ENCODE assay signal across 8 mouse cellular contexts in genomic region chr12:84875761-84876480, GRCm38 (mm10). TPM values are rescaled to one million over a fixed set of nuclear protein-coding genes. Genes with fewer than 3 reads are reported as not detected.
DNase-seq lines count a peak whose midpoint lies in the region; ATAC-seq and TF ChIP-seq lines count a peak whose summit lies in the region.

No protein-coding gene starts in this region.

- intact Hi-C loops in gastrocnemius, postnatal 14 days (cut with DNase I; ENCODE audit: low total_unique reads), result loop anchor here (5.0 kb wide), 2 partner anchors 64 to 94 kb away; no protein-coding TSS in a partner anchor

- H3K79me2 ChIP-seq in C2C12 (ENCODE audit: control insufficient read depth, insufficient read depth), result peaks cover 80% of the 10 kb centered on the region

- TF ChIP-seq CTCF in C2C12 (IDR thresholded peaks at IDR 0.05; ENCODE audit: control insufficient read depth, insufficient read depth, insufficient read length), result no peak

- no peak overlapping the region for H3K9ac ChIP-seq in intestine, embryonic 15.5 days
- no peak overlapping the region for H3K9ac ChIP-seq in neural tube, embryonic 11.5 days (ENCODE audit: low read length)

- H3K4me1 ChIP-seq in intestine, embryonic 15.5 days (replicated peaks), result peaks cover 20% of the 10 kb centered on the region
- no peaks in the 10 kb centered on the region; the same call in 1 of the 2 replicates for H3K4me1 ChIP-seq in neural tube, embryonic 11.5 days (ENCODE audit: control insufficient read depth, insufficient read depth, low read length)

- no peaks in the 10 kb centered on the region for H3K9me3 ChIP-seq in intestine, embryonic 15.5 days
- H3K9me3 ChIP-seq in neural tube, embryonic 11.5 days (ENCODE audit: control insufficient read depth, low read length), result no peaks in the 10 kb centered on the region

- ATAC-seq in intestine, embryonic 15.5 days, result no peak
- ATAC-seq in neural tube, embryonic 11.5 days (ENCODE audit: insufficient read depth, low FRiP score, low TSS enrichment), result no peak

- peak; percentile 37 for DNase-seq in embryo, embryonic 10 days (ENCODE audit: low spot score)
- no peak for DNase-seq in embryo, embryonic 10.5 days (ENCODE audit: low spot score)
- DNase-seq in embryo, embryonic 9.5 days (ENCODE audit: extremely low spot score), result peak; percentile 35
- DNase-seq in neural tube, embryonic 11.5 days (ENCODE audit: low spot score), result no peak
- DNase-seq in gastrocnemius, postnatal 14 days, result no peak
- DNase-seq in urinary bladder, postnatal 10 days (ENCODE audit: low spot score), result no peak

- H3K4me3 ChIP-seq in C2C12 (ENCODE audit: insufficient read depth, poor library complexity, severe bottlenecking), result peak overlapping the region; percentile 63
- H3K4me3 ChIP-seq in intestine, embryonic 15.5 days (replicated peaks), result peak overlapping the region; percentile 32
- peak overlapping the region; percentile 21 for H3K4me3 ChIP-seq in neural tube, embryonic 11.5 days (ENCODE audit: low read depth, low read length)

- no peak overlapping the region for H3K27ac ChIP-seq in intestine, embryonic 15.5 days
- no peak overlapping the region for H3K27ac ChIP-seq in neural tube, embryonic 11.5 days (ENCODE audit: low read depth, low read length)

- no peaks in the 10 kb centered on the region for H3K27me3 ChIP-seq in C2C12 (ENCODE audit: control insufficient read depth, insufficient read depth, insufficient read length)
- peaks cover 48% of the 10 kb centered on the region for H3K27me3 ChIP-seq in intestine, embryonic 15.5 days (replicated peaks)
- H3K27me3 ChIP-seq in neural tube, embryonic 11.5 days (ENCODE audit: control insufficient read depth, insufficient read depth, low read length), result peaks cover 38% of the 10 kb centered on the region

- peaks cover 3% of the 10 kb centered on the region for H3K36me3 ChIP-seq in C2C12 (ENCODE audit: control insufficient read depth, insufficient read depth)
- no peaks in the 10 kb centered on the region for H3K36me3 ChIP-seq in intestine, embryonic 15.5 days
- H3K36me3 ChIP-seq in neural tube, embryonic 11.5 days (ENCODE audit: control insufficient read depth, insufficient read depth, low read length), result no peaks in the 10 kb centered on the region

- H3K79me3 ChIP-seq in C2C12 (ENCODE audit: low read depth), result peaks cover 37% of the 10 kb centered on the region

- 1% methylated on average over 59 of the region's 59 CpGs for WGBS in intestine, embryonic 15.5 days
- WGBS in neural tube, embryonic 11.5 days, result 2% methylated on average over 59 of the region's 59 CpGs

- H3ac ChIP-seq in C2C12 (ENCODE audit: control insufficient read depth, insufficient read length, low read depth), result peak overlapping the region; percentile 68

- peak overlapping the region; percentile 73 for H3K4me2 ChIP-seq in intestine, embryonic 15.5 days (replicated peaks)
- H3K4me2 ChIP-seq in neural tube, embryonic 11.5 days (ENCODE audit: low read depth), result peak overlapping the region; percentile 29

TF ChIP-seq in C2C12, 6 proteins besides CTCF, POLR2A, EP300 and RAD21:
- TF ChIP-seq MYOD1 (IDR thresholded peaks at IDR 0.05; ENCODE audit: control insufficient read depth, insufficient read length, low read depth) (no peak), CEBPB (IDR thresholded peaks at IDR 0.05; ENCODE audit: low read depth) (no peak), MYOG (IDR thresholded peaks at IDR 0.05; ENCODE audit: control insufficient read depth, extremely low read depth, insufficient read length) (no peak), MAX (IDR thresholded peaks at IDR 0.05) (no peak), USF1 (IDR thresholded peaks at IDR 0.05; ENCODE audit: low read depth) (no peak), FOSL1 (IDR thresholded peaks at IDR 0.05; ENCODE audit: insufficient read depth, low read length, poor library complexity, severe bottlenecking) (no peak)
TF ChIP-seq in C2C12: peak in this region for 0.

RNA-seq across cellular contexts. Expression of gene Ltbp2, which starts 0.4 kb away (rescaled TPM):
- 49.5 TPM for polyA plus RNA-seq in C2C12 (2012; fragmentation: generic; extraction: Trizol)
- polyA plus RNA-seq in intestine, embryonic 15.5 days (2015; fragmentation: Nextera tagmentation; extraction: Ambion mirVana), result 0.75 and 1.6 TPM in 2 replicates
- 0.17 and 0.20 TPM in 2 replicates for polyA plus RNA-seq in neural tube, embryonic 11.5 days (2014; fragmentation: Nextera tagmentation; extraction: Ambion mirVana)
- total RNA-seq in gastrocnemius, postnatal 14 days (2021), result 1 to 10 TPM; 1.7 to 1.8 TPM

Comparison
In these comparisons a context has a peak if more than half of its experiments do, and no peak if none do; other contexts are left out.
1. DNase-seq: peak in embryo, embryonic 10 days (single experiment) and embryo, embryonic 9.5 days (single experiment); none in embryo, embryonic 10.5 days (single experiment), neural tube, embryonic 11.5 days (single experiment), gastrocnemius, postnatal 14 days (single experiment) and urinary bladder, postnatal 10 days (single experiment).
2. RNA of gene Ltbp2, which starts 0.4 kb away (polyA plus RNA-seq): 49.5 TPM in C2C12 (single experiment); 0.75 to 1.6 TPM in intestine, embryonic 15.5 days and 0.17 to 0.20 TPM in neural tube, embryonic 11.5 days; every median in the first group is over 10 times any median in the second.
3. Peak in every context shown above with its lines, with median percentiles within 50 percentile points of each other: H3K4me3 ChIP-seq.